Mouse (Mus musculus) activated CD4-positive, CD25-positive, alpha-beta regulatory T cell (primary cell): ENCODE data around the gene Olfr418. TPM values are rescaled to one million over a fixed set of nuclear protein-coding genes. Genes with fewer than 3 reads are reported as not detected.

Source experiments
- polyA plus RNA-seq, 2 experiments: library from polyadenylated mRNA; unstranded; fragments of 100-300 nt; shearing (Covaris generic); gene quantifications; one replicate each; pipeline ENCODE4 v1.2.1; 2017

The Olfr418 gene
- polyA plus RNA-seq = not detected

DNA sequence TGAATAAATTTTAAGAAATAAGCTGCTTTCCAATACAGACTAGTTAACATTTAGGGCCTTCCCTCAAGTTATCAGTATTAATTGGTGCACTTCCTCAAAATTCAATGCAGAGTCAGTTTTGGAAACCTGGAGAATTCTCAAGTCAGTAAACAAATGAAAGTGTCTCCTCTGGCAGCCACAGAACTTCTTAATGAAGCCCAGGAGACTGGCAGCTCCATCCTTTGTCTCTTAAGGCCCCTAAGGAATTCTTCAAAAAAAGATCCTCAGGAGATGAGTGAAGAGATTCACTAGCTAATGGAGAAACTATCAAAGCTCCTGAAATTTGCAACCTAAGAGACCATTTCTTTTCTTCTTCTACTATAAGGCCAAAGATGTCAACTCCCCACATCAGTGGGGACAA lies at the start of gene Olfr418:
Gene Olfr418, plus strand, starts transcription at position 301 of the 400 bp plus-strand sequence.

DNA sequence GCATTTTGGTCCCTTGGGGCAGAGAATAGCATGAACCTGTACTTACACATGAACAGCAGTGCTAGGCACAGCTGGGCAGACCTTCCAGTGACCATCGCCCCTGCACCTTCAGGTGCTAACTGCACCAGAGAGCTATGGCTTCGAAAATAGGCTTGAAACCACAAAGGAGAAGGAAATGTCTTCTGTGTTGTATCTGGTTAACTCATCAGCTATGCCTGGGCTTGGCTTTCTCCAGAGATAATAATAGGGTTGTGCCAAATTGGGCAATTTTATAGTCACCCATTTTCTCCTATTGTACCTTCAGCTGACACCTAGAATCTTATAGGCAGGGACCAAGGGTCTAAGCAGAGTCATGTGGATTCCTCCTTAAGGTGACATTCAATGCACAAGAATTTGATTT lies 38.7 kb upstream of the Olfr418 start, which contains the start of gene Fcer1a:
Gene Fcer1a, minus strand, starts transcription at position 134 of the 400 bp plus-strand sequence.

GRCm38 (mm10) chr1:173277677-173278076 lies 11.9 kb downstream of the Olfr418 start, which contains the start of gene Mptx2:
Mptx2 (minus strand) TSS chr1:173277777.

Other genes with a start within 250 kb of the Olfr418 start
- under 1 TPM in 1 of 2 experiments, not detected in 1; 0.05 TPM for gene Olfr1408, start 128.6 kb upstream of the Olfr418 start, polyA plus RNA-seq
- gene Olfr1406, start 75.4 kb upstream of the Olfr418 start, polyA plus RNA-seq = under 1 TPM in 1 of 2 experiments, not detected in 1; 0.27 TPM
- not detected for gene Olfr218, start 68.2 kb upstream of the Olfr418 start, polyA plus RNA-seq
- gene Olfr1404, start 53.6 kb upstream of the Olfr418 start, polyA plus RNA-seq = under 1 TPM in 1 of 2 experiments, not detected in 1; 0.06 TPM
- under 1 TPM in 1 of 2 experiments, not detected in 1; 0.23 TPM for gene Fcer1a, start 38.8 kb upstream of the Olfr418 start, polyA plus RNA-seq
- not detected for gene Mptx2, start 11.8 kb downstream of the Olfr418 start, polyA plus RNA-seq
- not detected for gene Ackr1, start 67.7 kb downstream of the Olfr418 start, polyA plus RNA-seq
- gene Aim2, start 84.9 kb downstream of the Olfr418 start, polyA plus RNA-seq = 10 to 100 TPM; 31.9 to 52.3 TPM
- gene Cadm3, start 101.7 kb downstream of the Olfr418 start, polyA plus RNA-seq = not detected
- gene Ifi206, start 225.0 kb downstream of the Olfr418 start, polyA plus RNA-seq = 100 to 1,000 TPM; 120 to 199 TPM